Mouse (Mus musculus) heart, embryonic 12.5 days (tissue): ENCODE measurements at regions not wholly inside any gene's neighbourhood (a gene's known extent, or its start where the extent isn't known, plus 50 kb on each side); places are given as distances from the start of the nearest gene placed in this dataset.
"Not testable (repeated sequence)": the region's sequence is repeated elsewhere in the genome, so short reads cannot be mapped to it uniquely, and the experiment has no call there.

Experiments used
- ATAC-seq: fragments of 200-750 bp; cut with Nextera tagmentation; 2 replicates; pipeline ENCODE4 v1.8.0; 2017; ENCODE audit warnings: moderate TSS enrichment, moderate library complexity; ENCODE audit not compliant: insufficient number of reproducible peaks, low FRiP score
- H3K27ac ChIP-seq: fragments of 300-500 bp; sonication (generic); 2 replicates; pipeline ENCODE4 v1.5.1; 2016; ENCODE audit warnings: mild to moderate bottlenecking, moderate library complexity; ENCODE audit not compliant: poor library complexity, severe bottlenecking
- H3K27me3 ChIP-seq: fragments of 300-500 bp; sonication (generic); replicated peaks from 2 replicates; pipeline ENCODE4 v1.6.1; 2016; ENCODE audit warnings: mild to moderate bottlenecking, moderate library complexity
- H3K36me3 ChIP-seq: fragments of 300-500 bp; sonication (generic); 2 replicates; pipeline ENCODE4 v1.6.1; 2016; ENCODE audit warnings: mild to moderate bottlenecking, moderate library complexity
- H3K4me1 ChIP-seq: fragments of 300-500 bp; sonication (generic); replicated peaks from 2 replicates; pipeline ENCODE4 v1.6.1; 2016; ENCODE audit warnings: mild to moderate bottlenecking
- H3K4me2 ChIP-seq: fragments of 300-500 bp; sonication (generic); 2 replicates; pipeline ENCODE4 v1.6.1; 2016; ENCODE audit warnings: mild to moderate bottlenecking, moderate library complexity
- H3K4me3 ChIP-seq: fragments of 300-500 bp; sonication (generic); 2 replicates; pipeline ENCODE4 v1.5.1; 2016; ENCODE audit warnings: mild to moderate bottlenecking
- H3K9ac ChIP-seq: fragments of 300-500 bp; sonication (generic); 2 replicates; pipeline ENCODE4 v1.6.1; 2016; ENCODE audit warnings: mild to moderate bottlenecking, moderate library complexity
- H3K9me3 ChIP-seq: fragments of 300-500 bp; sonication (generic); replicated peaks from 2 replicates; pipeline ENCODE4 v1.6.1; 2016; ENCODE audit warnings: mild to moderate bottlenecking, moderate library complexity
- WGBS: fragments of 180-500 bp; shearing (Covaris S2); methylation state at CpG from one replicate; pipeline ENCODE4 v1.1.7; 2016; 5-methylcytosine and 5-hydroxymethylcytosine counted together

- Histone ChIP-seq H3K27me3 (no peaks in the 10 kb centered on the region), H3K36me3 (no peaks in the 10 kb centered on the region), H3K4me2 (no peak overlapping the region), H3K4me1 (no peaks in the 10 kb centered on the region), H3K4me3 (no peak overlapping the region), H3K27ac (no peak overlapping the region), H3K9ac (no peak overlapping the region), H3K9me3 (no peaks in the 10 kb centered on the region)
- WGBS = 71% methylated on average over 2 of the region's 2 CpGs
- ATAC-seq = no peak
These were observed 442.0 kb downstream of the Lmo7 start for GRCm38 (mm10) chr14:102171775-102172174.

DNA sequence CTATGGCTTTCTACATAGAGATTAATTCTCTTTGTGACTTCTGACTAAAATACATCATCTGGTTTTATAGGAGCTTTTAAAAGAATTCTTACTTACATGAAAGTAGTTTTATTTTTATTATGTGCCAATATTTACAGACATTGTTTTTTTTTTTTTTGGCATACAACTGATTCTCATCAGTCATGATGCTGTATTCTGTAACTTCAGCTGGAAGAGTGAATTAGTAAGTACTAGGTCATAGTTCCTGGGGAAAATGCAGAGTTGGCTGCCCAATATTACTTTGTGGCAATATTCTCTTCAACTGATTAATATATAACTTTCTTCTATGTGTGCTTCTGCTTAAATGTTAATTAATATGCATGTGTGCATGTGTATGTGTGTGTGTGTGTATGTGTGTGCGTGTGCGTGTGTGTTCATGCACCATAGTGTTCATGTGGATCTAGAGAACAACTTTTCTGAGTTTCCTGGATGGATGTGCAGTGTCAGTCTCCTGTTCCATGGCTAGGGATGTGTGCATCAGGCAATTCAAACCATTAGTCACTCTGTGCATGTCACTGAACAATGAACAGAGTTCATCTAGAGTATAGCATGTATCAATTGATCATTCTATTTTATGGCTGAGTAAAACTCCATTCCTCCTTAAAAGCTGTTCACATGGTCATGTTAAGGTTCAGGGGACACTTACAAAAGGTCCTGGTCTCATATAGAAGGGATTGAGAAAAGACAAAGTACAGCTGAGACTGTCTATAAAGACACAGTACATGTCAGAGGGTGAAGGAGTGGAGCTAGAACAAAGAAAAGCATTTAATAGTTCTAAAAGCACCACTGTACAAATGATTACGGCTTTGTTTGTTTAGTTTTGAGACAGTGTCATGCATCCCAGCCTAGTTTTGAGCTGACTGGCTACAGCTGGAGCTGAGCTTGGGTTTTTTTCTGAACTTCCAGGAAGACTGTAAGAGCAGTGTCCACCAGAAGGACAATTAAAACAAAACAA lies 431.8 kb downstream of the Lmo7 start:
- no peaks in the 10 kb centered on the region for H3K9me3 ChIP-seq
- no peak overlapping the region for H3K4me2 ChIP-seq
- no peaks in the 10 kb centered on the region for H3K4me1 ChIP-seq
- no peak overlapping the region for H3K9ac ChIP-seq
- H3K27me3 ChIP-seq = no peaks in the 10 kb centered on the region
- H3K27ac ChIP-seq = no peak overlapping the region
- no peak for ATAC-seq
- WGBS = 74% methylated on average over 3 of the region's 3 CpGs
- H3K4me3 ChIP-seq = no peak overlapping the region
- no peaks in the 10 kb centered on the region for H3K36me3 ChIP-seq

DNA sequence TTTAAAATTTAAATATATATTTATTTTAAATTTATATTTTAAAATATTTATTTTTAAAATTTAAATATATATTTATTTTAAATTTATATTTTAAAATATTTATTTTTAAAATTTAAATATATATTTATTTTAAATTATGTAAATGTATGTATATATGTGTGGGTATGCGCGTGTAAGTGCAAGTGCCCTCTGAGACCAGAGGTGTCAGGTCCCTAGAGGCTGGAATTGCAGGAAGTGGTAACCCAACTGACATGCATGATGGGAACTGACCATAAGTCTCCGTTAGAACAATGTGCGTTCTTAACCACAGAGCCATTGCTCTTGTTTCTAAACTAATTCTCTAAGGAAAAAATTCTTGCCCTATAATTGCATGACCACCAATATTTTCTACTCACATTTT lies 420.7 kb downstream of the Lmo7 start:
- H3K27ac ChIP-seq, H3K4me2 ChIP-seq, H3K4me3 ChIP-seq, H3K4me1 ChIP-seq, H3K9me3 ChIP-seq, ATAC-seq, H3K36me3 ChIP-seq, H3K27me3 ChIP-seq, H3K9ac ChIP-seq: not testable (repeated sequence)
- WGBS = 89% methylated on average over 4 of the region's 4 CpGs

GRCm38 (mm10) chr14:102142720-102143119 lies 413.0 kb downstream of the Lmo7 start:
- WGBS = 44% methylated on average over 2 of the region's 2 CpGs

GRCm38 (mm10) chr14:102138936-102139335 lies 409.2 kb downstream of the Lmo7 start:
- Histone ChIP-seq H3K36me3 (no peaks in the 10 kb centered on the region), H3K9ac (no peak overlapping the region), H3K27ac (no peak overlapping the region), H3K4me3 (no peak overlapping the region), H3K4me1 (no peaks in the 10 kb centered on the region), H3K27me3 (no peaks in the 10 kb centered on the region), H3K9me3 (no peaks in the 10 kb centered on the region), H3K4me2 (no peak overlapping the region)
- no peak for ATAC-seq
- 68% methylated on average over 1 of the region's 1 CpGs for WGBS

More at GRCm38 (mm10) chr14:102142720-102143119, 413.0 kb downstream of the Lmo7 start:
- H3K4me1 ChIP-seq = no peaks in the 10 kb centered on the region
- H3K27ac ChIP-seq = no peak overlapping the region
- H3K27me3 ChIP-seq = no peaks in the 10 kb centered on the region
- no peaks in the 10 kb centered on the region for H3K36me3 ChIP-seq
- ATAC-seq = no peak
- no peaks in the 10 kb centered on the region for H3K9me3 ChIP-seq
- H3K4me3 ChIP-seq = no peak overlapping the region
- no peak overlapping the region for H3K9ac ChIP-seq
- H3K4me2 ChIP-seq = no peak overlapping the region

GRCm38 (mm10) chr14:102118166-102118565 lies 388.4 kb downstream of the Lmo7 start:
- H3K4me1 ChIP-seq = no peaks in the 10 kb centered on the region
- no peaks in the 10 kb centered on the region for H3K36me3 ChIP-seq
- H3K27me3 ChIP-seq = no peaks in the 10 kb centered on the region
- no peaks in the 10 kb centered on the region for H3K9me3 ChIP-seq
- no peak overlapping the region for H3K4me2 ChIP-seq
- 80% methylated on average over 3 of the region's 3 CpGs for WGBS
- H3K27ac ChIP-seq = no peak overlapping the region
- H3K4me3 ChIP-seq = no peak overlapping the region
- ATAC-seq = no peak
- H3K9ac ChIP-seq = no peak overlapping the region

GRCm38 (mm10) chr14:102106165-102106564 lies 376.4 kb downstream of the Lmo7 start:
- Histone ChIP-seq H3K27me3 (no peaks in the 10 kb centered on the region), H3K4me1 (no peaks in the 10 kb centered on the region), H3K9me3 (no peaks in the 10 kb centered on the region), H3K9ac (no peak overlapping the region), H3K36me3 (no peaks in the 10 kb centered on the region), H3K4me3 (no peak overlapping the region), H3K27ac (no peak overlapping the region), H3K4me2 (no peak overlapping the region)
- 76% methylated on average over 3 of the region's 3 CpGs for WGBS
- ATAC-seq = no peak

DNA sequence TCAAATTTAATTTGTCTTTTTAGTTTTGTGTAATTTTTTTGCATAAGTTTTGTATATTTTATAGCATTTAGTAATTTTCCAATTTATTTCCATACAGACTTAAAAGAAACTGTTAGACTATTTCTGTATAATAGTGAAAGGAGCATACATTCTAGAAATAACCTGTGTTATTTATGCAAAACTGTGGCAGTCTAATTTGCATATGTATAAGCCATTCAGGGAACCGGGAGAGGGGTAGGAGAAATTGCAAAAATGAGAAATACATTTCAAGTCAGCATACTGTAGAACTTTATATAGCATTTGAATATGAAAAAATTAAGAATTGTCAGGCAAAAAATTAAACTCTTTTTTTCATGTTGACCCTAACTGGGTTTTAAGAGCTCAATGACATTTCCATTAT lies 364.3 kb downstream of the Lmo7 start:
- Histone ChIP-seq H3K9me3 (no peaks in the 10 kb centered on the region), H3K4me3 (no peak overlapping the region), H3K36me3 (no peaks in the 10 kb centered on the region), H3K9ac (no peak overlapping the region), H3K4me2 (no peak overlapping the region), H3K27me3 (no peaks in the 10 kb centered on the region), H3K27ac (no peak overlapping the region), H3K4me1 (0 out of 2 replicates have a peak, but pooled peaks cover 2% of the 10 kb centered on the region)
- ATAC-seq = no peak
- 78% methylated on average over 1 of the region's 1 CpGs for WGBS

- WGBS = 81% methylated on average over 6 of the region's 6 CpGs
- H3K27ac ChIP-seq = no peak overlapping the region
- 0 out of 2 replicates have a peak, but pooled peaks cover 2% of the 10 kb centered on the region for H3K4me1 ChIP-seq
- H3K4me2 ChIP-seq = no peak overlapping the region
- no peaks in the 10 kb centered on the region for H3K27me3 ChIP-seq
- H3K36me3 ChIP-seq = no peaks in the 10 kb centered on the region
- no peak overlapping the region for H3K4me3 ChIP-seq
- H3K9me3 ChIP-seq = no peaks in the 10 kb centered on the region
- no peak overlapping the region for H3K9ac ChIP-seq
- ATAC-seq = no peak
These were observed 362.8 kb downstream of the Lmo7 start for GRCm38 (mm10) chr14:102092557-102092956.

DNA sequence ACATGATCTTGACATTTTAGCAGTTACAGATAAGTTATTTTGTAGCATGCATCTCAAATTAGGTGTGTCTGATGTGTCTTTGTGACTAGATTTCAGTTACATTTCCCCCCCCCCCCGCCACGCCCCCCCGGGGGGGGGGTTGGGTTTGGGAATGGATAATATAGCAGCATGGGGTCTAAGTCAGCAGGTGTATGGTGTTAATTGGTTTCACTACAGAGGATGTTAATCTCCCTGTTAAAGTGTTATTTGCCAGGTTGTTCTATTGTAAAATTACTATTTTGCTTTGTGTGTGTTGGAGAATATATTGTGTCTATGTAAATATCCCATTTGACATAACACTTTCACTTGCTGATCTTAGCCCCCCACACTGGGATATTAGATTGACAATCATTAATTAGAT lies 319.2 kb downstream of the Lmo7 start:
- ATAC-seq = no peak
- 9% methylated on average over 3 of the region's 3 CpGs for WGBS

GRCm38 (mm10) chr14:102048485-102048884 lies 318.7 kb downstream of the Lmo7 start:
- H3K9ac ChIP-seq = no peak overlapping the region
- no peak overlapping the region for H3K27ac ChIP-seq
- no peaks in the 10 kb centered on the region for H3K27me3 ChIP-seq
- no peaks in the 10 kb centered on the region for H3K9me3 ChIP-seq
- H3K4me1 ChIP-seq = no peaks in the 10 kb centered on the region
- no peak overlapping the region for H3K4me2 ChIP-seq
- ATAC-seq = no peak
- 81% methylated on average over 1 of the region's 3 CpGs for WGBS
- no peak overlapping the region for H3K4me3 ChIP-seq
- H3K36me3 ChIP-seq = no peaks in the 10 kb centered on the region

More for the DNA sequence above, 319.2 kb downstream of the Lmo7 start:
- H3K27me3 ChIP-seq = no peaks in the 10 kb centered on the region
- H3K4me1 ChIP-seq = no peaks in the 10 kb centered on the region
- no peaks in the 10 kb centered on the region for H3K36me3 ChIP-seq
- H3K9me3 ChIP-seq = no peaks in the 10 kb centered on the region
- no peak overlapping the region for H3K4me2 ChIP-seq
- no peak overlapping the region for H3K4me3 ChIP-seq
- no peak overlapping the region for H3K27ac ChIP-seq
- no peak overlapping the region for H3K9ac ChIP-seq
